Comparison of ENCODE assay signal across 8 mouse cellular contexts in genomic region chr7:30613529-30614112, GRCm38 (mm10). TPM values are rescaled to one million over a fixed set of nuclear protein-coding genes. Genes with fewer than 3 reads are reported as not detected.
DNase-seq lines count a peak whose midpoint lies in the region; ATAC-seq and TF ChIP-seq lines count a peak whose summit lies in the region.

No protein-coding gene starts in this region.

- no peak overlapping the region for H3K27ac ChIP-seq in hindbrain, embryonic 12.5 days

- POLR2A ChIA-PET in Patski (lab: Charles Lee) = interaction anchor here (0.9 to 2.4 kb wide), 2 partner anchors 24 to 45 kb away, joined by 4 to 10 read pairs; partner anchors contain the start of gene Kmt2b

- no peaks in the 10 kb centered on the region for H3K9me3 ChIP-seq in hindbrain, embryonic 12.5 days (replicated peaks)

- peak; percentile 76 for TF ChIP-seq CTCF in Patski (IDR thresholded peaks at IDR 0.05)

- peak; percentile 53 for DNase-seq in layer of hippocampus, adult 11-12 months (ENCODE audit: low spot score)
- DNase-seq in layer of hippocampus, adult 9-11 months = no peak
- no peak for DNase-seq in Patski (ENCODE audit: low read depth, low spot score)
- DNase-seq in embryo, embryonic 10 days (ENCODE audit: low spot score) = peak; percentile 70
- DNase-seq in left cerebral cortex, postnatal 25 days (ENCODE audit: low spot score in 2 of 2) = peak; percentile 19 to 45
- DNase-seq in mesoderm, embryonic 11.5 days (ENCODE audit: low read depth, low spot score) = peak; percentile 75
- peak; percentile 64 for DNase-seq in testis, postnatal 14 days (ENCODE audit: low spot score)

- CTCF ChIA-PET in Patski (lab: Charles Lee) = interaction anchor here (0.9 to 4.0 kb wide), 11 partner anchors 8 to 52 kb away, joined by 3 to 31 read pairs (median 5); partner anchors contain the start of genes Cox6b1, Kmt2b and Zbtb32

- 27% methylated on average over 14 of the region's 14 CpGs for WGBS in hindbrain, embryonic 12.5 days

- H3K4me1 ChIP-seq in hindbrain, embryonic 12.5 days = no peaks in the 10 kb centered on the region

- H3K4me2 ChIP-seq in hindbrain, embryonic 12.5 days (replicated peaks) = no peak overlapping the region

- no peak overlapping the region for H3K4me3 ChIP-seq in hindbrain, embryonic 12.5 days

- intact Hi-C loops in left cerebral cortex, postnatal 25 days (cut with DNase I) = loop anchor here (1.0 kb wide), 1 partner anchor 24 kb away; no protein-coding TSS in a partner anchor

- in situ Hi-C loops in Patski (cut with MboI; ENCODE audit: low pct_unique_long_range_greater_than_20kb) = no loop called here

- ATAC-seq in Patski = no peak
- ATAC-seq in hindbrain, embryonic 12.5 days (ENCODE audit: low FRiP score) = peak; percentile 26; the same call in 1 of the 2 replicates

- peaks cover 30% of the 10 kb centered on the region for H3K36me3 ChIP-seq in hindbrain, embryonic 12.5 days

- H3K27me3 ChIP-seq in Patski = no peaks in the 10 kb centered on the region
- no peaks in the 10 kb centered on the region for H3K27me3 ChIP-seq in hindbrain, embryonic 12.5 days

- no peak overlapping the region for H3K9ac ChIP-seq in hindbrain, embryonic 12.5 days

RNA-seq across cellular contexts. Expression of gene Upk1a, which starts 1.0 kb away (rescaled TPM):
- polyA plus RNA-seq in Patski (2021) = 0.47 TPM
- polyA plus RNA-seq in hindbrain, embryonic 12.5 days (2016; fragmentation: Nextera tagmentation; extraction: Ambion mirVana) = 0.21 and 0.35 TPM in 2 replicates
- total RNA-seq in left cerebral cortex, postnatal 25 days (2021) = under 1 TPM; 0.23 to 0.50 TPM

RNA-seq across cellular contexts. Expression of gene Cox6b1, which starts 12.3 kb away (rescaled TPM):
- 1,119 TPM for polyA plus RNA-seq in Patski (2021)
- 737 and 880 TPM in 2 replicates for polyA plus RNA-seq in hindbrain, embryonic 12.5 days (2016; fragmentation: Nextera tagmentation; extraction: Ambion mirVana)
- 100 to 1,000 TPM; 721 to 744 TPM for total RNA-seq in left cerebral cortex, postnatal 25 days (2021)

RNA-seq across cellular contexts. Expression of gene Zbtb32, which starts 14.9 kb away (rescaled TPM):
- 1.9 TPM for polyA plus RNA-seq in Patski (2021)
- polyA plus RNA-seq in hindbrain, embryonic 12.5 days (2016; fragmentation: Nextera tagmentation; extraction: Ambion mirVana) = 0.17 and 0.39 TPM in 2 replicates
- total RNA-seq in left cerebral cortex, postnatal 25 days (2021) = not detected

RNA-seq across cellular contexts. Expression of gene Etv2, which starts 22.0 kb away (rescaled TPM):
- not detected for polyA plus RNA-seq in Patski (2021)
- polyA plus RNA-seq in hindbrain, embryonic 12.5 days (2016; fragmentation: Nextera tagmentation; extraction: Ambion mirVana) = not detected in 2 replicates
- total RNA-seq in left cerebral cortex, postnatal 25 days (2021) = not detected

RNA-seq across cellular contexts. Expression of gene Kmt2b, which starts 25.1 kb away (rescaled TPM):
- 40.7 TPM for polyA plus RNA-seq in Patski (2021)
- 8.8 and 9.9 TPM in 2 replicates for polyA plus RNA-seq in hindbrain, embryonic 12.5 days (2016; fragmentation: Nextera tagmentation; extraction: Ambion mirVana)
- total RNA-seq in left cerebral cortex, postnatal 25 days (2021) = 10 to 100 TPM; 46.4 to 50.4 TPM

Comparison
In these comparisons a context has a peak if more than half of its experiments do, and no peak if none do; other contexts are left out.
1. DNase-seq: peak in layer of hippocampus, adult 11-12 months (single experiment), embryo, embryonic 10 days (single experiment), left cerebral cortex, postnatal 25 days (2 of 2), mesoderm, embryonic 11.5 days (single experiment) and testis, postnatal 14 days (single experiment); none in layer of hippocampus, adult 9-11 months (single experiment) and Patski (single experiment).